Mouse (Mus musculus): ENCODE results near the gene Zfp786. TPM values are rescaled to one million over a fixed set of nuclear protein-coding genes. Genes with fewer than 3 reads are reported as not detected.

The Zfp786 gene
- polyA plus RNA-seq, 1 experiment from 2014 or later: 4.7 TPM

DNA sequence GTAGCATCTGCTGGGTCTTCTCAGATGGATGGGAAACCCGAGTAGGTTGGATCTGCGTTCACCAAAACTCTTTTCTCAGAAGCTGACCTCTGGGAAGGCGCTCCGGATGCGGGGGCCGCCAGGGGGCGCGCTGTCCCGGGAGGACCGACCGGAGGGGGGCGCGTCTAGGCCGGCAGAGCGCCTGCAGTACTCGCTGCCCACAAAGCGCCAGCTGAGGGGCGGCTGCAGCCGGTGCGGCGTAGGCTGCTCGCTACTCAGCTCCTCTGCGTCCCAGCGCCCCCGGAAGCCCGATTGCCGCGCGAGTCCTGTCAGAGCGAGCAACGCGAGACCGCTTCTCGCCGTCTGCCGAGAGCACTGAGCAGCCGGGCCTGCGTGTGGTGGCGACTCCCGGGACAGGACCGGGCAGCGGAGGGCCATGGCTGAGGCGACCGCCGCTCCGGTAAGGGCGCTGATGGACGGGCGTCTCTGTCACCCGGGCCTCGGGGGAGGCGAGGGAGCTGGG lies 4.9 kb upstream of the Zfp786 start, which contains the start of gene Zfp398:
Zfp398 (plus strand) TSS at position 180 of the 502 bp plus-strand sequence.
- 0 out of 2 replicates have a peak, but pooled peaks cover 2% of the 10 kb centered on the region for H3K36me3 ChIP-seq (ENCODE audit: control insufficient read depth, insufficient read depth, low read length)
- peak within 1 kb of the TSS; percentile 93 for H3K4me3 ChIP-seq (ENCODE audit: low read depth, low read length)
- H3K27ac ChIP-seq (replicated peaks; ENCODE audit: low read depth, low read length): peak within 1 kb of the TSS; percentile 73
- DNase-seq (ENCODE audit: low spot score) (peak; percentile 98), ATAC-seq (ENCODE audit: insufficient number of reproducible peaks, low FRiP score, low TSS enrichment, low read depth) (peak; percentile 92)
- no peaks in the 10 kb centered on the region for H3K9me3 ChIP-seq (ENCODE audit: control insufficient read depth, low read length)
- no peaks in the 10 kb centered on the region for H3K4me1 ChIP-seq (ENCODE audit: control insufficient read depth, insufficient read depth, low read length)
- H3K27me3 ChIP-seq (ENCODE audit: control insufficient read depth, insufficient read depth, low read length): no peaks in the 10 kb centered on the region
- H3K4me2 ChIP-seq (ENCODE audit: low read depth, severe bottlenecking): peak within 1 kb of the TSS; percentile 75
- peak within 1 kb of the TSS; percentile 91 for H3K9ac ChIP-seq (ENCODE audit: low read length)
- 0% methylated on average over 49 of the region's 52 CpGs for WGBS

DNA sequence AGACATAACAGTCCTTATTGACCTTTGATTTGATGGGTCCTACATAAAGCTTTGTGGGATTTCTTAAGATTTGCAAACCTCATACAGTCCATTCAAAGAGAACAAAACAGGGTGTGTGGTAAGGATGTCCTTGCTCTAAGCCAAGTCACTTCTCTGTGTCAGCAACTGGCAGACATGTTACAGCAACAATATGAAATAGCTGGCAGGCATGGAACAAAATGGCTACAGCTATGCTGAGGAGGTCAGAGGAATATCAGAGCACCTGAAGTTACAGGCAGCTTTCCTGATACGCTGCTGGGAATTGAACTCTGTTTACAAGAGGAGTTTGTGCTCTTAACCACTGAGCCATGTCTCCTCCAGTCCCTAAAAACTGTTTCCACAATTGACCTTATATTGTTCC lies 1.6 kb upstream of the Zfp786 start:
- Histone ChIP-seq H3K4me3 (ENCODE audit: low read depth, low read length) (no peak overlapping the region), H3K9me3 (ENCODE audit: control insufficient read depth, low read length) (no peaks in the 10 kb centered on the region), H3K27ac (replicated peaks; ENCODE audit: low read depth, low read length) (no peak overlapping the region), H3K9ac (ENCODE audit: low read length) (no peak overlapping the region), H3K4me1 (ENCODE audit: control insufficient read depth, insufficient read depth, low read length) (no peaks in the 10 kb centered on the region), H3K4me2 (ENCODE audit: low read depth, severe bottlenecking) (no peak overlapping the region), H3K36me3 (ENCODE audit: control insufficient read depth, insufficient read depth, low read length) (no peaks in the 10 kb centered on the region), H3K27me3 (ENCODE audit: control insufficient read depth, insufficient read depth, low read length) (no peaks in the 10 kb centered on the region)
- DNase-seq (ENCODE audit: low spot score): no peak
- no peak for ATAC-seq (ENCODE audit: insufficient number of reproducible peaks, low FRiP score, low TSS enrichment, low read depth)
- WGBS: 85% methylated on average over 1 of the region's 1 CpGs

DNA sequence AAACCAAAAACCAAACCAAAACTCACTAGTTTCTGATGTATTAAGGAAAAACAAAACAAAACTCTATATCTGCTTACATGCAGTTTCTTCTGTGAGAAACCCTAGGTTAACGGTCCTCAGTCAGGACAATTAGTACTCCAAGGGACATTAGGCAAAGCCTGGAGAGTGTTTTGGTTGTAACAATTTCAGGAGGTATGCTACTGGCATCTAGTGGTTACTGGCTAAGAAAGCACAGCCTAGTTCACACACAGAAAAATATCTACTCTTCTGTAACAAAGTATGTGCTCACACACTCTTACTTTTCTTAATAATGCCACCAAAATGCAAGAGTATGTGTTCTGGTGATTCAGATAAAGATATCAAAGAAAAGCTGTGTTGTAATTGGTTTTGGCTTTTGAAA lies 1.7 kb downstream of the Zfp786 start:
- H3K4me3 ChIP-seq (ENCODE audit: low read depth, low read length): no peak overlapping the region
- 23% methylated on average over 1 of the region's 1 CpGs for WGBS
- ATAC-seq (ENCODE audit: insufficient number of reproducible peaks, low FRiP score, low TSS enrichment, low read depth) (no peak), DNase-seq (ENCODE audit: low spot score) (no peak)
- H3K27ac ChIP-seq (replicated peaks; ENCODE audit: low read depth, low read length): no peak overlapping the region
- H3K4me2 ChIP-seq (ENCODE audit: low read depth, severe bottlenecking): no peak overlapping the region
- H3K9me3 ChIP-seq (ENCODE audit: control insufficient read depth, low read length): no peaks in the 10 kb centered on the region
- no peaks in the 10 kb centered on the region for H3K4me1 ChIP-seq (ENCODE audit: control insufficient read depth, insufficient read depth, low read length)
- H3K9ac ChIP-seq (ENCODE audit: low read length): no peak overlapping the region
- no peaks in the 10 kb centered on the region for H3K27me3 ChIP-seq (ENCODE audit: control insufficient read depth, insufficient read depth, low read length)
- H3K36me3 ChIP-seq (ENCODE audit: control insufficient read depth, insufficient read depth, low read length): no peaks in the 10 kb centered on the region

DNA sequence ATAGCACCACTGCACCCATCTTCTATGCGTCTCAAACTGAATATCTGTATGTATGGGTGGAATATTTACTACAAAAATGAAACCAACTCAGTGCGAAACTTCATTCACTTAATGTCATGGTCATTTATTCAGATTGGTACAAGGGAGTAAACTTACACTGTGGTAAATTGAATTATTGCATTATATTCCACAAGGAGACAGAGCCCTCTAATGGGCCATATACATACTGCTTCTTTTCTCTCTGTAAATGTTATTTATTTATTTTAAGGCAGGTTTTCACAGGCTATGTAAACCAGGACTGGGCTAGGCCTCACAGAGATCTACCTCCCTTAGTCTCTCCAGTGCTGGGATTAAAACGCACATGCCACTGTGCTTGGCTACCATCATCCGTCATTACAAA lies 3.2 kb downstream of the Zfp786 start:
- Histone ChIP-seq H3K27me3 (ENCODE audit: control insufficient read depth, insufficient read depth, low read length) (no peaks in the 10 kb centered on the region), H3K36me3 (ENCODE audit: control insufficient read depth, insufficient read depth, low read length) (no peaks in the 10 kb centered on the region), H3K4me3 (ENCODE audit: low read depth, low read length) (no peak overlapping the region), H3K4me1 (ENCODE audit: control insufficient read depth, insufficient read depth, low read length) (no peaks in the 10 kb centered on the region), H3K4me2 (ENCODE audit: low read depth, severe bottlenecking) (no peak overlapping the region), H3K9me3 (ENCODE audit: control insufficient read depth, low read length) (no peaks in the 10 kb centered on the region), H3K27ac (replicated peaks; ENCODE audit: low read depth, low read length) (no peak overlapping the region), H3K9ac (ENCODE audit: low read length) (no peak overlapping the region)
- DNase-seq (ENCODE audit: low spot score) (no peak), ATAC-seq (ENCODE audit: insufficient number of reproducible peaks, low FRiP score, low TSS enrichment, low read depth) (no peak)
- 94% methylated on average over 4 of the region's 4 CpGs for WGBS

DNA sequence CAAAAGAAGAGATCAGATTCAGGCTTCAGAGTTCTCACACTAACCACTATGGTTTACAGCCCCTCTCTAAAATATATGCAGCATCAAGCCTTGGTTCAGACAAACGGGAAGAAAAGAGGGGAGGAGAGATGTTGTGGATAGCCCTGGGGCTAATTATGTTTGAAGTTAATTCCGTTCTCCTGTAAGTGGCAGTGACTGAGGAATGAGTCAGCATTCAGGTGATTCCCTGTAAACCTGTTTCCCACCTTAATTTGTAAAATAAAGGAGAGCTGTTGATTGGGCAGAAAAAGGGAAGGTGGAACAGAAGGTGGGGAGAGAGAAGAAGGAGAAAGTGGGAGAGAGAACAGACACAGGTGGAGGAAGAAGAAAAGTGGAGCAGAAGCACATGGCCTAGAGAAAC lies 6.4 kb downstream of the Zfp786 start:
- no peak overlapping the region for H3K9ac ChIP-seq (ENCODE audit: low read length)
- peaks cover 5% of the 10 kb centered on the region; the same call in 1 of the 2 replicates for H3K36me3 ChIP-seq (ENCODE audit: control insufficient read depth, insufficient read depth, low read length)

DNA sequence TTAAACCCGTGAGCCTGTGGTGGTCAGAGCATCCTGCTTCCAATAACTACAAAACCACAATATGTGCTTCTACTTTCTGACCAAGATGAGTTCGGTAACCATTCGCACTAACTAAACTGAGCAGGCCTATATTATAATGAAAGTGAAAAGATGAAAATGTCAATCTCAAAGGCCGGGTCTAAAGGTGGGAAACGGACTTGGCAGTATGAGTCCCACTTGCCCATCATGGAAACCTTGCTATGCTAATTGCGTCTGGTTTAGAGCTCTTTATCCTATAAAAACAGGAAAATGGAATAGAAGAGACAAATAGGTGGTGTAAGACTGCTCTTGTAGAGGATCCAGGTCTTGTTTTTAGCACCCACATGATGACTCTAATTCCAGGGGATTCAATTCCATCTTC lies 8.9 kb downstream of the Zfp786 start:
- Histone ChIP-seq H3K36me3 (ENCODE audit: control insufficient read depth, insufficient read depth, low read length) (peaks cover 5% of the 10 kb centered on the region; the same call in 1 of the 2 replicates), H3K27me3 (ENCODE audit: control insufficient read depth, insufficient read depth, low read length) (no peaks in the 10 kb centered on the region), H3K4me3 (ENCODE audit: low read depth, low read length) (no peak overlapping the region), H3K9ac (ENCODE audit: low read length) (no peak overlapping the region), H3K9me3 (ENCODE audit: control insufficient read depth, low read length) (no peaks in the 10 kb centered on the region), H3K4me2 (ENCODE audit: low read depth, severe bottlenecking) (no peak overlapping the region), H3K4me1 (ENCODE audit: control insufficient read depth, insufficient read depth, low read length) (no peaks in the 10 kb centered on the region), H3K27ac (replicated peaks; ENCODE audit: low read depth, low read length) (no peak overlapping the region)
- DNase-seq (ENCODE audit: low spot score) (no peak), ATAC-seq (ENCODE audit: insufficient number of reproducible peaks, low FRiP score, low TSS enrichment, low read depth) (no peak)
- 92% methylated on average over 6 of the region's 6 CpGs for whole genome bisulfite sequencing

More for the DNA sequence above, 6.4 kb downstream of the Zfp786 start:
- no peak overlapping the region for H3K27ac ChIP-seq (replicated peaks; ENCODE audit: low read depth, low read length)
- no peaks in the 10 kb centered on the region for H3K9me3 ChIP-seq (ENCODE audit: control insufficient read depth, low read length)
- no peaks in the 10 kb centered on the region for H3K27me3 ChIP-seq (ENCODE audit: control insufficient read depth, insufficient read depth, low read length)
- no peak overlapping the region for H3K4me2 ChIP-seq (ENCODE audit: low read depth, severe bottlenecking)
- no peaks in the 10 kb centered on the region for H3K4me1 ChIP-seq (ENCODE audit: control insufficient read depth, insufficient read depth, low read length)
- DNase-seq (ENCODE audit: low spot score) (no peak), ATAC-seq (ENCODE audit: insufficient number of reproducible peaks, low FRiP score, low TSS enrichment, low read depth) (no peak)
- 61% methylated on average over 2 of the region's 2 CpGs for WGBS
- H3K4me3 ChIP-seq (ENCODE audit: low read depth, low read length): no peak overlapping the region

DNA sequence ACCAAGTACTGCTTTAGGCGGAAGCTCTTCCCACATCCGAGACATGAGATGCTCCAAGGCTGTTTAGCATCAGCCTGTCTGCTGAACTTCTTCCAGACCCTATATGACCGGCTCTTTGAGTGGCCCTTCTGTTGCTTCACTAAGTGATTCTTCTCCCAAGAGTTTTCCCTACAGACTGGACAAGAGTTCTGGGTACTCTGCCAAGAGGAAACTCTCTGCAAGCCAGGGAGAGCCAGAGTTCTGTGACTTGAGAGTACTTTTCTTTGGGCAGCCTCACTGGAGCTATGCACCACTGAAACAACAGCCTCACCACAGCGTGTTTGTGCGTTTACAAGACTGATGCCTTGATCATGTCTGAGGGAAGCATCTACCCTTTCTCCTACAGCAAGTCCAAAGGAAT lies 9.4 kb downstream of the Zfp786 start:
- H3K27me3 ChIP-seq (ENCODE audit: control insufficient read depth, insufficient read depth, low read length): no peaks in the 10 kb centered on the region
- H3K27ac ChIP-seq (replicated peaks; ENCODE audit: low read depth, low read length): no peak overlapping the region
- no peak overlapping the region for H3K4me2 ChIP-seq (ENCODE audit: low read depth, severe bottlenecking)
- DNase-seq (ENCODE audit: low spot score) (no peak), ATAC-seq (ENCODE audit: insufficient number of reproducible peaks, low FRiP score, low TSS enrichment, low read depth) (no peak)
- H3K9me3 ChIP-seq (ENCODE audit: control insufficient read depth, low read length): no peaks in the 10 kb centered on the region
- WGBS: 95% methylated on average over 5 of the region's 5 CpGs
- H3K4me3 ChIP-seq (ENCODE audit: low read depth, low read length): no peak overlapping the region
- no peaks in the 10 kb centered on the region for H3K4me1 ChIP-seq (ENCODE audit: control insufficient read depth, insufficient read depth, low read length)
- no peak overlapping the region for H3K9ac ChIP-seq (ENCODE audit: low read length)
- H3K36me3 ChIP-seq (ENCODE audit: control insufficient read depth, insufficient read depth, low read length): peaks cover 5% of the 10 kb centered on the region; the same call in 1 of the 2 replicates

DNA sequence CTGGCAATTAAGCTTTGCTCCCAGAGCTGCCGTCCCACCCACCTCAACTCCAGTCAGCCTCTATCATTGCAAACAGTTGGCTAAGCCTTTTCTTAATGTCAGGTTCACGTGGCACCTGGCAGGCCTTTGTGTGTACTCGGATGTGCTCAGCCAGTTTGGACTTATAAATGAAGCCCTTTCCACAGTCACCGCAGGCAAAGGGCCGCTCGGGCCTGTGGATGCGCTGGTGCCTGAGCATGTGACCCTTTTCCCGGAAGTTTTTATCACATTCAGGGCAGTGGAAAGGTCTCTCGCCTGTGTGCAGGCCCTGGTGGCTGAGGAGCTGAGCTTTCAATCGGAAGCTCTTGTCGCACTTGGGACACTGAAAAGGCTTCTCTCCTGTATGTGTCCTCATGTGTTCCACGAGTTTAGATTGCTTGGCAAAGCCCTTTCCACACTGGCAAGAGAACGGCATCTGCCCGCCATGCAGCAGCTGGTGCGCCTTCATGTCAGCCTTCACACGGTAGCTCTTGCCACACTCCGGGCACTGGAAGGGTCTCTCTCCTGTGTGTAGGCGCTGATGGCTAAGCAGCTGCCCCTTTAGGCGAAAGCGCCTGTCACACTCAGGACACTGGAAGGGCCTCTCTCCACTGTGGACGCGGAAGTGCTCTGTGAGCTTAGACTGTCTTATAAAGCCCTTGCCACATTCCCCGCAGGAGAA lies 10.9 kb downstream of the Zfp786 start:
- no peak overlapping the region for H3K9ac ChIP-seq (ENCODE audit: low read length)
- H3K4me3 ChIP-seq (ENCODE audit: low read depth, low read length): no peak overlapping the region
- no peak overlapping the region for H3K27ac ChIP-seq (replicated peaks; ENCODE audit: low read depth, low read length)
- H3K4me1 ChIP-seq (ENCODE audit: control insufficient read depth, insufficient read depth, low read length): no peaks in the 10 kb centered on the region
- WGBS: 92% methylated on average over 23 of the region's 23 CpGs
- no peaks in the 10 kb centered on the region for H3K27me3 ChIP-seq (ENCODE audit: control insufficient read depth, insufficient read depth, low read length)
- no peaks in the 10 kb centered on the region for H3K9me3 ChIP-seq (ENCODE audit: control insufficient read depth, low read length)
- no peak overlapping the region for H3K4me2 ChIP-seq (ENCODE audit: low read depth, severe bottlenecking)
- DNase-seq (ENCODE audit: low spot score) (no peak), ATAC-seq (ENCODE audit: insufficient number of reproducible peaks, low FRiP score, low TSS enrichment, low read depth) (no peak)
- H3K36me3 ChIP-seq (ENCODE audit: control insufficient read depth, insufficient read depth, low read length): peaks cover 5% of the 10 kb centered on the region; the same call in 1 of the 2 replicates

All from limb, embryonic 11.5 days (tissue).